Mouse (Mus musculus) ovary, adult 10 weeks (tissue): ENCODE data around the gene Jazf1. TPM values are rescaled to one million over a fixed set of nuclear protein-coding genes. Genes with fewer than 3 reads are reported as not detected.

Experiments
- polyA plus RNA-seq: library from polyadenylated mRNA; stranded (reverse); fragments of 350-450 nt; fragmentation: Illumina TruSeq; extraction: RNeasy Lipid Tissue Mini Kit (QIAGEN cat#74804); gene quantifications from one replicate; pipeline ENCODE4 v1.2.3, GENCODE M21; 2014

Gene Jazf1
- polyA plus RNA-seq: 10.6 TPM

GRCm38 (mm10) chr6:53067989-53068874 is at the start of gene Jazf1:
Jazf1 (minus strand) TSS chr6:53068631.

Other genes with a start within 250 kb of the Jazf1 start
- 2.6 TPM for gene Creb5, start 218.6 kb upstream of the Jazf1 start, polyA plus RNA-seq